Mouse (Mus musculus): ENCODE measurements around the gene Ccr9. TPM values are rescaled to one million over a fixed set of nuclear protein-coding genes. Genes with fewer than 3 reads are reported as not detected.

Ccr9 gene
- polyA plus RNA-seq (2014; fragmentation: Nextera tagmentation; extraction: Ambion mirVana) = 0.04 and 0.26 TPM in 2 replicates

DNA sequence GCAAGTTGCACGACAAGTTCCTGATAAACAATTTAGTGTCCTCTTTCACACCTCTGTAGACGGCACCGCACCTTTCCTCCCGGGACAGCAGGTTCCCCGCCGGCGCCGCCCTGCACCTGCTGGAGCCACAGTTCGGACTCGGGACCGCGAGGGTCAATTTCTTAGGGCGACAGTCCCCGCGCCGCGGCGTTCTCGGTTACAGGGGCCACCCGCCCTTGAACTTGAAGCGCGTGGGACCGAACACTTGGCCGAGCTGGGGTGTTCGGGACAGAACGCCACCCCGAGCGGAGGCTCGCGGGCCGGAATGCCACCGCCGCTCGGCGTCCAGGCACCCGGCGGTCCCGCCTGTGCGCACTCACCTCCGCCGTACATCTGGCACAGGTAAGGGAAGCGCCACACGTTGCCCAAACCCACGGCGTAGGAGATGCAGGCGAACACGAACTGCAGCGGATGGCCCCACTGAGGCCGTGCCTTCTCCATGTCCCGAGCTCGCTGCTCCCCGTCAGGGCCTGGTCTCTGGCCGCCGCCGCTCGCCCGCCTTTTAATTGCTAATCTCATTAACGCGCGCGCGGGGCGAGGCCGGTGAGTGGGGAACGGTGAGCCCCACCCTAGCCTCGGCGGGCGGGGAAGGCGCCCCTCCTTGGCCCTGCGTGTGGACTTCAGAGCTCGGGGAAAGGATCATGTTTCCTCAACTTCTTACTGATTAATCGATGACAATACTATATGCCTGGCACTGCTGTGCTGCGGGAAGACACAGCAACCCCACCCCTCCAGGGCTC, at the start of gene Ccr9, which contains the start of gene Slc6a20a:
Gene Ccr9, plus strand, starts transcription at position 113 of the 779 bp plus-strand sequence.
Gene Slc6a20a, minus strand, starts transcription at position 559 of the 779 bp plus-strand sequence.
- Histone ChIP-seq H3K4me2 (ENCODE audit: low read depth, low read length) (peak within 1 kb of the TSS; percentile 70), H3K4me1 (ENCODE audit: control insufficient read depth, insufficient read depth, low read length) (peaks cover 9% of the 10 kb centered on the region), H3K36me3 (ENCODE audit: control insufficient read depth, insufficient read depth, low read length) (no peaks in the 10 kb centered on the region), H3K27me3 (ENCODE audit: control insufficient read depth, insufficient read depth, low read length) (peaks cover 25% of the 10 kb centered on the region), H3K4me3 (ENCODE audit: low read depth, low read length) (peak within 1 kb of the TSS; percentile 37), H3K9ac (replicated peaks; ENCODE audit: low read depth, low read length) (peak within 1 kb of the TSS; percentile 50), H3K9me3 (ENCODE audit: control insufficient read depth, low read length) (no peaks in the 10 kb centered on the region), H3K27ac (ENCODE audit: low read depth, low read length) (no peak within 1 kb of the TSS)
- ATAC-seq (ENCODE audit: low read depth) = peak; percentile 24; the same call in 1 of the 2 replicates
- WGBS = under 1% methylated on average over 72 of the region's 73 CpGs

- Histone ChIP-seq H3K4me1 (ENCODE audit: control insufficient read depth, insufficient read depth, low read length) (no peaks in the 10 kb centered on the region), H3K9ac (replicated peaks; ENCODE audit: low read depth, low read length) (no peak overlapping the region), H3K4me3 (ENCODE audit: low read depth, low read length) (no peak overlapping the region), H3K4me2 (ENCODE audit: low read depth, low read length) (no peak overlapping the region), H3K27ac (ENCODE audit: low read depth, low read length) (no peak overlapping the region), H3K9me3 (ENCODE audit: control insufficient read depth, low read length) (no peaks in the 10 kb centered on the region), H3K36me3 (ENCODE audit: control insufficient read depth, insufficient read depth, low read length) (no peaks in the 10 kb centered on the region), H3K27me3 (ENCODE audit: control insufficient read depth, insufficient read depth, low read length) (no peaks in the 10 kb centered on the region)
- 88% methylated on average over 3 of the region's 3 CpGs for WGBS
- no peak for ATAC-seq (ENCODE audit: low read depth)
These were observed 46.6 kb upstream of the Ccr9 start for GRCm38 (mm10) chr9:123631666-123632065.

DNA sequence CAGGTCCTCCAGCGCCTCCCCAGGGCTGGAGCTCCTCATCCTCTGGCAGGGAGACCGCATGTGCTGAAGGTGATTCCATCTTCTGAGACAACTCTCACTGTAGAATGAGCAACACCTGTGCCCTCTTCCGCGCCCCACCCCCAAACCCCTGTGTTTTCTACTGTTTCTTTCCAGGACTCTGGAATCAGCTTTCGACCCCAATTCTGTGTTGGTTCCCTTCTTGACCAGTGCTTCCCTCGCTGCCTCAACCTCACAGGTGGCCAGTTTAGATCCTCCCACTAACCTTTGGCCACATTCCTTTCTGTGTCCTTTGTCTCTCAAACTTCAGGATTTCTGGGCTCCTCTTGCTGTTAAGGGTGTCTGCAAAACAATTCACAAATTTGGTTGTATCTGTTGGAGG, 46.0 kb upstream of the Ccr9 start, which contains the start of gene Slc6a20b:
Gene Slc6a20b, minus strand, starts transcription at position 285 of the 400 bp plus-strand sequence.
- H3K36me3 ChIP-seq (ENCODE audit: control insufficient read depth, insufficient read depth, low read length) = no peaks in the 10 kb centered on the region
- H3K9ac ChIP-seq (replicated peaks; ENCODE audit: low read depth, low read length) = no peak within 1 kb of the TSS
- no peak within 1 kb of the TSS for H3K4me3 ChIP-seq (ENCODE audit: low read depth, low read length)
- no peaks in the 10 kb centered on the region for H3K4me1 ChIP-seq (ENCODE audit: control insufficient read depth, insufficient read depth, low read length)
- no peak within 1 kb of the TSS for H3K4me2 ChIP-seq (ENCODE audit: low read depth, low read length)
- ATAC-seq (ENCODE audit: low read depth) = no peak
- 78% methylated on average over 6 of the region's 6 CpGs for WGBS
- H3K9me3 ChIP-seq (ENCODE audit: control insufficient read depth, low read length) = no peaks in the 10 kb centered on the region
- H3K27ac ChIP-seq (ENCODE audit: low read depth, low read length) = no peak within 1 kb of the TSS
- no peaks in the 10 kb centered on the region for H3K27me3 ChIP-seq (ENCODE audit: control insufficient read depth, insufficient read depth, low read length)

DNA sequence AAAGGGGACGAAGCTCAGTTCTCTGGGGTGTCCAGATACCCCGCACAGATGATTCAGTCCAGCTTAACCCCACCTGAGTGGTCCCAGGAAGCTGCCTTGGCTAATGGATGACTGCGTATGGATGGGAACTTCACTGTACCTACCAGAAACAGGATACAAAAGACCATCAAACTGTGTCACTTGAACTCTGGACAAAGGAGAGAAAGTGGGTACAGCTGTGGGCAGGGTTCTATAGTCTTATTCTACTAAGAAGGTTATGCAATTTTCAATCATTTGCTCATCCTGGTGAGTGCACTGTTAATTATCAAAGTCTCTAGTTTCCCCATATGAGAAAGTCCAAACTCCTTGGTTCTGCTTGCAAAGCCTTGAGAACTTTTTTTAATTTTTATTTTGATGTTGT, 45.2 kb upstream of the Ccr9 start:
- 84% methylated on average over 3 of the region's 3 CpGs for WGBS

DNA sequence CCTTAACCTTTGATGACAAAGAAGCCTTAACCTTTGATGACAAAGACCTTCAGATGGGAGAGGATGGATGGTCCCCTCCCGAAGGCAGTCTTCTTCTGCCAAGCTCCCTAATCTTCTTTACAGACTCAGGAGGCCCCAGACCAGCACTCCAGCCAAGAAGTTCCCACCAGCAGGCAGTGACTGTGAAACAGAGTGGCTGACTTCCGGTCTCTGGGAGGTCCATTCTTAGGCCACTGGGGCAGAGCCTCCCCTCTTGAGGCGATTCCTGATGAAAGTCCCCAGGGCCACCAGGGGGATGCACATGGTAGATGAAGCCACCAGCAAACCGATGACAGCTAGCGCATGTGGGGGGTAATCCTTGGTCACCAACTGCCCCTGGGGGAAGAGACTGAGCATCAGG, 41.5 kb upstream of the Ccr9 start:
- H3K36me3 ChIP-seq (ENCODE audit: control insufficient read depth, insufficient read depth, low read length) = no peaks in the 10 kb centered on the region
- no peak for ATAC-seq (ENCODE audit: low read depth)
- H3K27me3 ChIP-seq (ENCODE audit: control insufficient read depth, insufficient read depth, low read length) = no peaks in the 10 kb centered on the region
- no peak overlapping the region for H3K4me3 ChIP-seq (ENCODE audit: low read depth, low read length)
- no peak overlapping the region for H3K9ac ChIP-seq (replicated peaks; ENCODE audit: low read depth, low read length)
- H3K27ac ChIP-seq (ENCODE audit: low read depth, low read length) = no peak overlapping the region
- WGBS = 76% methylated on average over 5 of the region's 5 CpGs
- H3K4me2 ChIP-seq (ENCODE audit: low read depth, low read length) = no peak overlapping the region
- H3K9me3 ChIP-seq (ENCODE audit: control insufficient read depth, low read length) = no peaks in the 10 kb centered on the region
- H3K4me1 ChIP-seq (ENCODE audit: control insufficient read depth, insufficient read depth, low read length) = no peaks in the 10 kb centered on the region

More for the DNA sequence above, 45.2 kb upstream of the Ccr9 start:
- no peak for ATAC-seq (ENCODE audit: low read depth)
- H3K4me3 ChIP-seq (ENCODE audit: low read depth, low read length) = no peak overlapping the region
- no peaks in the 10 kb centered on the region for H3K9me3 ChIP-seq (ENCODE audit: control insufficient read depth, low read length)
- H3K4me1 ChIP-seq (ENCODE audit: control insufficient read depth, insufficient read depth, low read length) = no peaks in the 10 kb centered on the region
- H3K9ac ChIP-seq (replicated peaks; ENCODE audit: low read depth, low read length) = no peak overlapping the region
- no peaks in the 10 kb centered on the region for H3K36me3 ChIP-seq (ENCODE audit: control insufficient read depth, insufficient read depth, low read length)
- H3K27me3 ChIP-seq (ENCODE audit: control insufficient read depth, insufficient read depth, low read length) = no peaks in the 10 kb centered on the region
- no peak overlapping the region for H3K27ac ChIP-seq (ENCODE audit: low read depth, low read length)
- H3K4me2 ChIP-seq (ENCODE audit: low read depth, low read length) = no peak overlapping the region

DNA sequence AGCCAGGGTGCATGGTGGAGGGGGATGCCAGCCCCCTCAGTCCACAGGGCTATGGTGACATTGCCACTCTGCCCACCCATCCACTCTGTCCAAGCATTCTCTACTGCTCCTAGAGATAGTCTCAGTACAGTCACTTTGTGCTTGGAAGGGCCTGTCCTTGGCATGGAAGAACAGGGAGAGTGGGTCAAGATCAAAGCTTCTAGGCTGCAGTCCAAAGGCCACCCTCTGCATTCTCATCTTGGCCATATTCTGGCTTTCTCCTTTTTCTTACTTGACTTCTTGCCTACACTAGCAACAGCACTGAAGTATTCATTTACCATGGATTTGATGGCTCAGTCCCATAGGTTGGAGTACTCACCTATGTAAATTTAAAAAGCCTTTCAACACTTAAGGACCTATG, 40.0 kb upstream of the Ccr9 start:
- no peak overlapping the region for H3K4me3 ChIP-seq (ENCODE audit: low read depth, low read length)
- H3K9me3 ChIP-seq (ENCODE audit: control insufficient read depth, low read length) = no peaks in the 10 kb centered on the region
- no peaks in the 10 kb centered on the region for H3K36me3 ChIP-seq (ENCODE audit: control insufficient read depth, insufficient read depth, low read length)
- no peak overlapping the region for H3K4me2 ChIP-seq (ENCODE audit: low read depth, low read length)
- H3K27me3 ChIP-seq (ENCODE audit: control insufficient read depth, insufficient read depth, low read length) = no peaks in the 10 kb centered on the region
- H3K4me1 ChIP-seq (ENCODE audit: control insufficient read depth, insufficient read depth, low read length) = no peaks in the 10 kb centered on the region
- ATAC-seq (ENCODE audit: low read depth) = no peak
- no peak overlapping the region for H3K27ac ChIP-seq (ENCODE audit: low read depth, low read length)
- H3K9ac ChIP-seq (replicated peaks; ENCODE audit: low read depth, low read length) = no peak overlapping the region

DNA sequence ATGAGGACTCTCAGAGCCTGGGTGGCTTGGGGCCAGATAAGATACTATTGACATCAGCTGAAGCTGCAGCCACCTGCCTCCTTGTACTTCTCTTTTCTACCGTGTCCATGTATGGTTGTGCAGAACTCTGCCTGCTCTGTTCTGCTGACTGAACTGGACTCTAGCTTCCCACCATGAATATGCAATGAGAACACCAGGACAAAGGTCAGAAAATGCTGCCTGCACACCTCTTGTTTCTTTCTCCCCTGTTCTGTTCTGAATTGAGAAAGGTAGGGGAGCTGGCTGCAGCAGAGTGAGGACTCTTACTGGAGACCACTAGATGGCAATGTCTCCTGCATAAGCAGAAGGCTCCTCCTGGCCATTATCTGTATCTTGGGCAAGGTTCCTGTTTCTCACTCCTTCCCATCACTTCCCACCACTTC, 39.6 kb upstream of the Ccr9 start:
- Histone ChIP-seq H3K36me3 (ENCODE audit: control insufficient read depth, insufficient read depth, low read length) (no peaks in the 10 kb centered on the region), H3K9ac (replicated peaks; ENCODE audit: low read depth, low read length) (no peak overlapping the region), H3K4me2 (ENCODE audit: low read depth, low read length) (no peak overlapping the region), H3K27ac (ENCODE audit: low read depth, low read length) (no peak overlapping the region), H3K4me3 (ENCODE audit: low read depth, low read length) (no peak overlapping the region), H3K9me3 (ENCODE audit: control insufficient read depth, low read length) (no peaks in the 10 kb centered on the region), H3K27me3 (ENCODE audit: control insufficient read depth, insufficient read depth, low read length) (no peaks in the 10 kb centered on the region), H3K4me1 (ENCODE audit: control insufficient read depth, insufficient read depth, low read length) (no peaks in the 10 kb centered on the region)
- WGBS = 88% methylated on average over 1 of the region's 1 CpGs
- ATAC-seq (ENCODE audit: low read depth) = 0 out of 2 replicates have a peak, but pooled peaks have one; percentile 21

DNA sequence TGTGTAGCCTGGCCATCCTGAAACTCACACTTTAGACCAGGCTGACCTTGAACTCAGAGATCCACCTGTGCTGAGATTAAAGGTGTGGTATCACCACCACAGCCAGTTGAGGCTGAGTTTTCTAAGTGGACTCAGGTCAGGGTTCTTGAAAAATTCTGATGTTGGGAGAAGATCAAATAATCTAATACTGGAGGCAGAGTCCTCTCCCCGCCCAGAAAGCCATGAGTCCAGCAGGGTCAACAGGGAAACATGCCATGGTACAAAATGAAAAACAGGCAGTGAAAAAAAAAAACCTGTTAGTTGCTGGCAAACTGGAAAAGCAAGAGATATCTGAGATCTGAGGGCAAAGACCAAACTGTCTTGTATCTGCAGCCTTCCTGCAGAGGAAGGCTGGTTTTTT, 38.1 kb upstream of the Ccr9 start:
- H3K4me2 ChIP-seq (ENCODE audit: low read depth, low read length) = no peak overlapping the region
- no peak for ATAC-seq (ENCODE audit: low read depth)
- WGBS = 71% methylated on average over 1 of the region's 1 CpGs
- H3K4me3 ChIP-seq (ENCODE audit: low read depth, low read length) = no peak overlapping the region
- no peaks in the 10 kb centered on the region for H3K4me1 ChIP-seq (ENCODE audit: control insufficient read depth, insufficient read depth, low read length)
- H3K27ac ChIP-seq (ENCODE audit: low read depth, low read length) = no peak overlapping the region
- no peak overlapping the region for H3K9ac ChIP-seq (replicated peaks; ENCODE audit: low read depth, low read length)
- H3K36me3 ChIP-seq (ENCODE audit: control insufficient read depth, insufficient read depth, low read length) = no peaks in the 10 kb centered on the region
- H3K9me3 ChIP-seq (ENCODE audit: control insufficient read depth, low read length) = no peaks in the 10 kb centered on the region
- H3K27me3 ChIP-seq (ENCODE audit: control insufficient read depth, insufficient read depth, low read length) = no peaks in the 10 kb centered on the region

GRCm38 (mm10) chr9:123649785-123650511, 28.3 kb upstream of the Ccr9 start:
- H3K4me2 ChIP-seq (ENCODE audit: low read depth, low read length) = no peak overlapping the region
- 88% methylated on average over 2 of the region's 2 CpGs for WGBS
- H3K4me1 ChIP-seq (ENCODE audit: control insufficient read depth, insufficient read depth, low read length) = no peaks in the 10 kb centered on the region
- H3K9ac ChIP-seq (replicated peaks; ENCODE audit: low read depth, low read length) = no peak overlapping the region
- H3K27me3 ChIP-seq (ENCODE audit: control insufficient read depth, insufficient read depth, low read length) = no peaks in the 10 kb centered on the region
- no peak overlapping the region for H3K4me3 ChIP-seq (ENCODE audit: low read depth, low read length)
- no peaks in the 10 kb centered on the region for H3K9me3 ChIP-seq (ENCODE audit: control insufficient read depth, low read length)
- no peak for ATAC-seq (ENCODE audit: low read depth)
- H3K36me3 ChIP-seq (ENCODE audit: control insufficient read depth, insufficient read depth, low read length) = no peaks in the 10 kb centered on the region
- no peak overlapping the region for H3K27ac ChIP-seq (ENCODE audit: low read depth, low read length)
